Mouse (Mus musculus) cortical plate, adult 2 months (tissue): ENCODE results near the gene Gm5269.

Experiments
- CTCF ChIP-seq: fragments of 200-500 bp; IDR thresholded peaks from 2 replicates; pipeline ENCODE4 v1.5.1; 2011; ENCODE audit warnings: mild to moderate bottlenecking, control low read depth, low read length; ENCODE audit not compliant: insufficient read depth; ENCODE audit errors: extremely low read depth
- POLR2A ChIP-seq: fragments of 200-500 bp; IDR thresholded peaks from 2 replicates; pipeline ENCODE4 v1.6.1; 2011; ENCODE audit warnings: mild to moderate bottlenecking, low read length, control low read depth; ENCODE audit not compliant: insufficient read depth; ENCODE audit errors: extremely low read depth

DNA sequence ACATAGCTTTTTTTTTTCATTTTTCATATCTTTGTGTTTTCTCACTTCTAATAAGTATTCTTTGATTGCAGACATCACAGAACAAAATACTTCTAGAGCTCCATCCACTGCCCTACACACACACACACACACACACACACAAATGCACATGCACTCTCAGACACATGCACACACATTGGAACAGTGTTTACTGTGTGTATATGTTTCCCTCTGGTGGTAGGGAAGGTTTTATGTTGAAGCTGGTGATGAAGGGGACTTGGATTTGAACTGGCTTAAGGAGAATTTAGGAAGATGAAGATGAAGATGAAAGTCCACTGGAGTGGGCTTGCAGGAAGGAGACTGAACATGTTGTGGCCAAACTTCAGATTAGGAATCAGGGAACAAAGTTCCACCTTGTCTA, 41.1 kb upstream of the Gm5269 start:
- TF ChIP-seq CTCF (no peak), POLR2A (no peak)
